Mouse (Mus musculus) kidney, embryonic 15.5 days (tissue): ENCODE data around the gene Uox. TPM values are rescaled to one million over a fixed set of nuclear protein-coding genes. Genes with fewer than 3 reads are reported as not detected.

Experiments
- ATAC-seq: fragments of 200-750 bp; cut with Nextera tagmentation; replicated peaks from 2 replicates; pipeline ENCODE4 v1.8.0; 2017; ENCODE audit warnings: moderate TSS enrichment; ENCODE audit not compliant: low FRiP score
- H3K27ac ChIP-seq: fragments of 300-500 bp; sonication (generic); 2 replicates; pipeline ENCODE4 v1.5.1; 2015; ENCODE audit warnings: mild to moderate bottlenecking, inconsistent platforms
- H3K27me3 ChIP-seq: fragments of 300-500 bp; sonication (generic); 2 replicates; pipeline ENCODE4 v1.6.1; 2015; ENCODE audit warnings: inconsistent platforms
- H3K36me3 ChIP-seq: fragments of 300-500 bp; sonication (generic); 2 replicates; pipeline ENCODE4 v1.6.1; 2015; ENCODE audit warnings: inconsistent platforms
- H3K4me1 ChIP-seq: fragments of 300-500 bp; sonication (generic); 2 replicates; pipeline ENCODE4 v1.6.1; 2015; ENCODE audit warnings: inconsistent platforms
- H3K4me2 ChIP-seq: fragments of 300-500 bp; sonication (generic); 2 replicates; pipeline ENCODE4 v1.6.1; 2015; ENCODE audit warnings: moderate library complexity, mild to moderate bottlenecking, inconsistent platforms
- H3K4me3 ChIP-seq: fragments of 300-500 bp; sonication (generic); replicated peaks from 2 replicates; pipeline ENCODE4 v1.5.1; 2015; ENCODE audit warnings: mild to moderate bottlenecking, inconsistent platforms
- H3K9ac ChIP-seq: fragments of 300-500 bp; sonication (generic); 2 replicates; pipeline ENCODE4 v1.6.1; 2015; ENCODE audit warnings: mild to moderate bottlenecking, inconsistent platforms
- H3K9me3 ChIP-seq: fragments of 300-500 bp; sonication (generic); replicated peaks from 2 replicates; pipeline ENCODE4 v1.6.1; 2016; ENCODE audit warnings: inconsistent platforms
- WGBS: fragments of 180-500 bp; shearing (Covaris S2); methylation state at CpG from one replicate; pipeline ENCODE4 v1.1.7; 2015; ENCODE audit warnings: mixed read lengths; 5-methylcytosine and 5-hydroxymethylcytosine counted together
- polyA plus RNA-seq: library from polyadenylated mRNA; unstranded; fragments of >200 nt; fragmentation: Nextera tagmentation; extraction: Ambion mirVana; gene quantifications from 2 replicates; pipeline ENCODE4 v1.2.1, GENCODE M21; 2015

Gene Uox
- polyA plus RNA-seq, 1 experiment from 2014 or later, result 0.88 TPM

- Histone ChIP-seq H3K4me2 (no peak overlapping the region), H3K9me3 (no peaks in the 10 kb centered on the region), H3K9ac (no peak overlapping the region), H3K4me3 (no peak overlapping the region), H3K36me3 (no peaks in the 10 kb centered on the region), H3K4me1 (no peaks in the 10 kb centered on the region), H3K27me3 (no peaks in the 10 kb centered on the region), H3K27ac (no peak overlapping the region)
- no peak for ATAC-seq
- 44% methylated on average over 14 of the region's 14 CpGs for WGBS
Observed at GRCm38 (mm10) chr3:146564268-146565064, 5.8 kb upstream of the Uox start.

GRCm38 (mm10) chr3:146565065-146565411 is 5.2 kb upstream of the Uox start:
- Histone ChIP-seq H3K27ac (no peak overlapping the region), H3K27me3 (no peaks in the 10 kb centered on the region), H3K9me3 (no peaks in the 10 kb centered on the region), H3K4me3 (no peak overlapping the region), H3K4me2 (no peak overlapping the region), H3K4me1 (no peaks in the 10 kb centered on the region), H3K9ac (no peak overlapping the region), H3K36me3 (no peaks in the 10 kb centered on the region)
- no peak for ATAC-seq
- 97% methylated on average over 1 of the region's 1 CpGs for WGBS

GRCm38 (mm10) chr3:146567366-146567765 is 2.9 kb upstream of the Uox start:
- Histone ChIP-seq H3K4me1 (no peaks in the 10 kb centered on the region), H3K27me3 (no peaks in the 10 kb centered on the region), H3K27ac (no peak overlapping the region), H3K9me3 (no peaks in the 10 kb centered on the region), H3K9ac (no peak overlapping the region), H3K4me2 (no peak overlapping the region), H3K36me3 (no peaks in the 10 kb centered on the region), H3K4me3 (no peak overlapping the region)
- ATAC-seq, result no peak
- WGBS, result 61% methylated on average over 7 of the region's 7 CpGs

GRCm38 (mm10) chr3:146567884-146568530 is 2.2 kb upstream of the Uox start:
- Histone ChIP-seq H3K27ac (0 out of 2 replicates have a peak overlapping the region, but pooled peaks have one; percentile 41), H3K36me3 (no peaks in the 10 kb centered on the region), H3K27me3 (no peaks in the 10 kb centered on the region), H3K4me1 (no peaks in the 10 kb centered on the region), H3K9ac (no peak overlapping the region), H3K4me3 (no peak overlapping the region), H3K9me3 (no peaks in the 10 kb centered on the region), H3K4me2 (no peak overlapping the region)
- WGBS, result 68% methylated on average over 9 of the region's 9 CpGs
- peak; percentile 48; the same call in 1 of the 2 replicates for ATAC-seq

- Histone ChIP-seq H3K27me3 (no peaks in the 10 kb centered on the region), H3K36me3 (no peaks in the 10 kb centered on the region), H3K4me2 (no peak overlapping the region), H3K9me3 (no peaks in the 10 kb centered on the region), H3K9ac (no peak overlapping the region), H3K4me3 (no peak overlapping the region), H3K27ac (no peak overlapping the region), H3K4me1 (no peaks in the 10 kb centered on the region)
- ATAC-seq, result no peak
- 86% methylated on average over 3 of the region's 3 CpGs for WGBS
Observed at GRCm38 (mm10) chr3:146569594-146569993, 632 bp upstream of the Uox start.

GRCm38 (mm10) chr3:146570939-146571338 is 713 bp downstream of the Uox start:
- ATAC-seq, result no peak
- 81% methylated on average over 6 of the region's 6 CpGs for WGBS
- Histone ChIP-seq H3K27ac (no peak overlapping the region), H3K9me3 (no peaks in the 10 kb centered on the region), H3K4me2 (no peak overlapping the region), H3K27me3 (no peaks in the 10 kb centered on the region), H3K4me3 (no peak overlapping the region), H3K9ac (no peak overlapping the region), H3K36me3 (no peaks in the 10 kb centered on the region), H3K4me1 (no peaks in the 10 kb centered on the region)

GRCm38 (mm10) chr3:146571341-146571740 is 1.1 kb downstream of the Uox start:
- no peak overlapping the region for H3K27ac ChIP-seq
- H3K36me3 ChIP-seq, result no peaks in the 10 kb centered on the region
- no peak for ATAC-seq
- no peak overlapping the region for H3K4me2 ChIP-seq
- H3K9ac ChIP-seq, result no peak overlapping the region
- H3K4me3 ChIP-seq, result no peak overlapping the region
- WGBS, result 52% methylated on average over 1 of the region's 1 CpGs
- no peaks in the 10 kb centered on the region for H3K4me1 ChIP-seq
- H3K9me3 ChIP-seq, result no peaks in the 10 kb centered on the region
- H3K27me3 ChIP-seq, result no peaks in the 10 kb centered on the region

GRCm38 (mm10) chr3:146577591-146577990 is 7.4 kb downstream of the Uox start:
- 66% methylated on average over 2 of the region's 2 CpGs for WGBS
- Histone ChIP-seq H3K27me3 (no peaks in the 10 kb centered on the region), H3K36me3 (no peaks in the 10 kb centered on the region), H3K27ac (no peak overlapping the region), H3K4me1 (no peaks in the 10 kb centered on the region), H3K9me3 (no peaks in the 10 kb centered on the region), H3K4me3 (no peak overlapping the region), H3K4me2 (no peak overlapping the region), H3K9ac (no peak overlapping the region)
- ATAC-seq, result no peak

GRCm38 (mm10) chr3:146580039-146580729 is 10.0 kb downstream of the Uox start:
- no peak for ATAC-seq
- WGBS, result 91% methylated on average over 3 of the region's 3 CpGs

GRCm38 (mm10) chr3:146583478-146583877 is 13.3 kb downstream of the Uox start:
- Histone ChIP-seq H3K27me3 (no peaks in the 10 kb centered on the region), H3K36me3 (no peaks in the 10 kb centered on the region), H3K4me2 (no peak overlapping the region), H3K27ac (no peak overlapping the region), H3K9me3 (no peaks in the 10 kb centered on the region), H3K4me3 (no peak overlapping the region), H3K9ac (no peak overlapping the region), H3K4me1 (no peaks in the 10 kb centered on the region)
- 76% methylated on average over 4 of the region's 4 CpGs for WGBS
- ATAC-seq, result no peak

More at GRCm38 (mm10) chr3:146580039-146580729, 10.0 kb downstream of the Uox start:
- H3K4me3 ChIP-seq, result no peak overlapping the region
- H3K27me3 ChIP-seq, result no peaks in the 10 kb centered on the region
- no peak overlapping the region for H3K4me2 ChIP-seq
- no peaks in the 10 kb centered on the region for H3K9me3 ChIP-seq
- no peak overlapping the region for H3K9ac ChIP-seq
- no peak overlapping the region for H3K27ac ChIP-seq
- H3K4me1 ChIP-seq, result no peaks in the 10 kb centered on the region
- H3K36me3 ChIP-seq, result no peaks in the 10 kb centered on the region

GRCm38 (mm10) chr3:146583908-146584307 is 13.7 kb downstream of the Uox start:
- 67% methylated on average over 5 of the region's 5 CpGs for WGBS
- Histone ChIP-seq H3K27ac (no peak overlapping the region), H3K9ac (no peak overlapping the region), H3K9me3 (no peaks in the 10 kb centered on the region), H3K27me3 (no peaks in the 10 kb centered on the region), H3K4me3 (no peak overlapping the region), H3K36me3 (no peaks in the 10 kb centered on the region), H3K4me2 (no peak overlapping the region), H3K4me1 (no peaks in the 10 kb centered on the region)
- no peak for ATAC-seq

- no peaks in the 10 kb centered on the region for H3K27me3 ChIP-seq
- H3K9ac ChIP-seq, result no peak overlapping the region
- no peaks in the 10 kb centered on the region for H3K4me1 ChIP-seq
- no peak overlapping the region for H3K4me2 ChIP-seq
- 95% methylated on average over 14 of the region's 14 CpGs for WGBS
- ATAC-seq, result no peak
- no peak overlapping the region for H3K4me3 ChIP-seq
- no peaks in the 10 kb centered on the region for H3K36me3 ChIP-seq
- no peak overlapping the region for H3K27ac ChIP-seq
- no peaks in the 10 kb centered on the region for H3K9me3 ChIP-seq
Observed at GRCm38 (mm10) chr3:146586616-146587015, 16.4 kb downstream of the Uox start.
